Mouse (Mus musculus) naive thymus-derived CD4-positive, alpha-beta T cell, adult 2 months (primary cell): ENCODE results near the gene Olfr353.

Experiments
- DNase-seq: peaks from one replicate; pipeline ENCODE4 v3.0.0-alpha.2; 2011; ENCODE audit warnings: low read depth

Gene Olfr353

GRCm38 (mm10) chr2:36892836-36893235 is at the start of gene Olfr353:
Gene Olfr353 (minus strand): TSS chr2:36892936.
- no peak for DNase-seq

- no peak for DNase-seq
Measured at GRCm38 (mm10) chr2:36936821-36937220, 44.1 kb upstream of the Olfr353 start, which contains the start of gene Olfr356. Gene Olfr356 (plus strand): TSS chr2:36937121.

- DNase-seq = no peak
Measured at GRCm38 (mm10) chr2:36928797-36929196, 36.1 kb upstream of the Olfr353 start, which contains the start of gene Olfr355. Gene Olfr355 (minus strand): TSS chr2:36928897.

GRCm38 (mm10) chr2:36905380-36905779 is 12.6 kb upstream of the Olfr353 start, which contains the start of gene Olfr354:
Gene Olfr354 (plus strand): TSS chr2:36905680.
- no peak for DNase-seq

GRCm38 (mm10) chr2:36897114-36897513 is 4.4 kb upstream of the Olfr353 start:
- no peak for DNase-seq

- no peak for DNase-seq
Measured at GRCm38 (mm10) chr2:36868160-36868559, 24.6 kb downstream of the Olfr353 start, which contains the start of gene Olfr352. Gene Olfr352 (plus strand): TSS chr2:36868460.

- no peak for DNase-seq
Measured at GRCm38 (mm10) chr2:36862560-36862959, 30.2 kb downstream of the Olfr353 start, which contains the start of gene Olfr351. Gene Olfr351 (minus strand): TSS chr2:36862660.

GRCm38 (mm10) chr2:36846010-36846409 is 46.7 kb downstream of the Olfr353 start, which contains the start of gene Olfr350:
Gene Olfr350 (plus strand): TSS chr2:36846310.
- no peak for DNase-seq
